Comparison of ENCODE assay signal across 8 mouse cellular contexts in the genomic region with DNA sequence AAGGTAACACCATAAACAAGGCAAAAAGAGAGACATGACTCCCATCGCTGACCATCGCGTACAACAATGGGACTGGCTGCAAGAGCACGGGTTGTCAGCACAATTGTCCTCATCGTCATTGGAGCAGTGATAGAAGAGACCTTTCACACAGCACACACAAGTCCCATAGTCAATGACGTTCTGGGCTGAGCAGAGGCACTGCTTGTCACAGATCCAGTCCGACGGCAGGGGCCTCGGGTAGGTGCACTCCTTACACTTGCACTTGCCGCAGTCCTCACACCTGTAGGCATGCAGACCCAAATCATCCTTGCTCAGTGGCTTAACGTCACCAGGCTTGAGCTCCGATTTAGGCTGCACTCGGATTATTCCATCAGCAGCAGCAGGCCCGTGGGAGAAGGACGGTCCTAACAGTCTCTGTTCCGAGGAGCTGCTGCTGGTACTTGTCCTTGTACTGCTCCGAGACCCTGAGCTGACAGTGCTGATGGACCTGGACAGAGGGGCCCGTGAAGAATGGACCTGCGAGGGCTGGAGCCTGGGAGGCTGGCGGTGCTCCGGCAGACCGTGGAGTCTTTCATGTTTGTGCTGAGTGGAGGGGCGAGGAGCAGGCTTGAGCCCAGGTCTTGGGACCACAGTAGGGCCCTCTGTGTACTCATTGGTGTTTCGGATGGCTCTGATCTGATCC. TPM values are rescaled to one million over a fixed set of nuclear protein-coding genes. Genes with fewer than 3 reads are reported as not detected.
DNase-seq lines count a peak whose midpoint lies in the region; ATAC-seq and TF ChIP-seq lines count a peak whose summit lies in the region.

No protein-coding gene starts in this region.

- 50% methylated on average over 24 of the region's 24 CpGs for WGBS in forebrain, embryonic 12.5 days
- WGBS in midbrain, embryonic 14.5 days = 16% methylated on average over 24 of the region's 24 CpGs

- peaks cover 22% of the 10 kb centered on the region for H3K4me1 ChIP-seq in forebrain, embryonic 12.5 days
- peaks cover 16% of the 10 kb centered on the region for H3K4me1 ChIP-seq in midbrain, embryonic 14.5 days (ENCODE audit: control insufficient read depth, insufficient read depth, low read length)

- DNase-seq in ES-CJ7 (ENCODE audit: low read depth, low spot score) = peak; percentile 35
- DNase-seq in adrenal gland, postnatal 10 days = peak; percentile 46
- DNase-seq in heart, postnatal 36 days = peak; percentile 41 to 58
- peak in 1 of 2 experiments; percentile 31 for DNase-seq in left cerebral cortex, adult 2 months (ENCODE audit: extremely low spot score in 1 of 2, low spot score in 2 of 2)
- DNase-seq in midbrain, embryonic 14.5 days = peak; percentile 56
- peak; percentile 41 for DNase-seq in testis, postnatal 10 days (ENCODE audit: low spot score)
- no peak for DNase-seq in thymus, postnatal 25 days

- no peak for ATAC-seq in forebrain, embryonic 12.5 days (ENCODE audit: low FRiP score)
- ATAC-seq in midbrain, embryonic 14.5 days (ENCODE audit: low FRiP score, low TSS enrichment) = no peak

- H3K9me3 ChIP-seq in forebrain, embryonic 12.5 days = no peaks in the 10 kb centered on the region
- no peaks in the 10 kb centered on the region for H3K9me3 ChIP-seq in midbrain, embryonic 14.5 days (ENCODE audit: control insufficient read depth, low read length)

- no peak overlapping the region for H3K27ac ChIP-seq in forebrain, embryonic 12.5 days
- H3K27ac ChIP-seq in left cerebral cortex, adult 2 months = peak overlapping the region; percentile 99
- peak overlapping the region; percentile 45; the same call in 1 of the 2 replicates for H3K27ac ChIP-seq in midbrain, embryonic 14.5 days (replicated peaks; ENCODE audit: low read depth, low read length)

- H3K27me3 ChIP-seq in forebrain, embryonic 12.5 days = peaks cover 12% of the 10 kb centered on the region
- peaks cover 7% of the 10 kb centered on the region; the same call in 1 of the 2 replicates for H3K27me3 ChIP-seq in midbrain, embryonic 14.5 days (ENCODE audit: control insufficient read depth, insufficient read depth, low read length)

- no peak for TF ChIP-seq CTCF in left cerebral cortex, adult 2 months (IDR thresholded peaks at IDR 0.05)

- H3K4me3 ChIP-seq in forebrain, embryonic 12.5 days (replicated peaks) = peak overlapping the region; percentile 76
- peak overlapping the region; percentile 57 for H3K4me3 ChIP-seq in left cerebral cortex, adult 2 months
- H3K4me3 ChIP-seq in midbrain, embryonic 14.5 days (replicated peaks; ENCODE audit: low read depth, low read length) = peak overlapping the region; percentile 79

- intact Hi-C loops in heart, postnatal 36 days (cut with DNase I) = loop anchor here (10.0 kb wide), 2 partner anchors 328 to 718 kb away; partner anchors contain the start of gene Rbm26
- intact Hi-C loops in left cerebral cortex, adult 2 months (cut with DNase I) = loop anchor here (10.0 kb wide), 2 partner anchors 612 to 718 kb away; partner anchors contain the start of gene Rbm26

- H3K4me2 ChIP-seq in forebrain, embryonic 12.5 days = peak overlapping the region; percentile 89
- peak overlapping the region; percentile 98 for H3K4me2 ChIP-seq in midbrain, embryonic 14.5 days (ENCODE audit: low read length)

- peaks cover 6% of the 10 kb centered on the region for H3K36me3 ChIP-seq in forebrain, embryonic 12.5 days (replicated peaks)
- H3K36me3 ChIP-seq in midbrain, embryonic 14.5 days (ENCODE audit: control insufficient read depth, insufficient read depth, low read length) = peaks cover 10% of the 10 kb centered on the region

- H3K9ac ChIP-seq in forebrain, embryonic 12.5 days = peak overlapping the region; percentile 36; the same call in 1 of the 2 replicates
- peak overlapping the region; percentile 87 for H3K9ac ChIP-seq in midbrain, embryonic 14.5 days (replicated peaks; ENCODE audit: low read length)

RNA-seq across cellular contexts. Expression of gene Spry2, which starts 3.5 kb away (rescaled TPM):
- total RNA-seq in adrenal gland, postnatal 10 days (2021) = 10 to 100 TPM; 39.4 to 41.3 TPM
- 10.0 and 18.2 TPM in 2 replicates for polyA plus RNA-seq in forebrain, embryonic 12.5 days (2016; fragmentation: Nextera tagmentation; extraction: Ambion mirVana)
- total RNA-seq in heart, postnatal 36 days (2021) = 10 to 100 TPM; 27.5 to 30.4 TPM
- 100 to 1,000 TPM in 1 of 2 experiments, 10 to 100 TPM in 1; 96.2 to 102 TPM for total RNA-seq in left cerebral cortex, adult 2 months (2021)
- polyA plus RNA-seq in midbrain, embryonic 14.5 days (2014; fragmentation: Nextera tagmentation; extraction: Ambion mirVana) = 39.5 and 40.1 TPM in 2 replicates
